Mouse (Mus musculus) gastrocnemius, adult 8-10 months (tissue): ENCODE results near the gene Adcy10. TPM values are rescaled to one million over a fixed set of nuclear protein-coding genes. Genes with fewer than 3 reads are reported as not detected.

Source experiments
- DNase-seq, 2 experiments: peaks; one replicate each; pipeline ENCODE4 v3.0.0; 2022; ENCODE audit warnings: low spot score in 2 of 2
- total RNA-seq, 4 experiments: library from RNA; stranded (reverse); gene quantifications; 2 replicates each; pipeline ENCODE4 v1.2.4; 2022

The Adcy10 gene
- total RNA-seq, 4 experiments from 2014 or later, result not detected

- no peak for DNase-seq
Measured at GRCm38 (mm10) chr1:165603218-165603617, 118.2 kb downstream of the Adcy10 start.

DNA sequence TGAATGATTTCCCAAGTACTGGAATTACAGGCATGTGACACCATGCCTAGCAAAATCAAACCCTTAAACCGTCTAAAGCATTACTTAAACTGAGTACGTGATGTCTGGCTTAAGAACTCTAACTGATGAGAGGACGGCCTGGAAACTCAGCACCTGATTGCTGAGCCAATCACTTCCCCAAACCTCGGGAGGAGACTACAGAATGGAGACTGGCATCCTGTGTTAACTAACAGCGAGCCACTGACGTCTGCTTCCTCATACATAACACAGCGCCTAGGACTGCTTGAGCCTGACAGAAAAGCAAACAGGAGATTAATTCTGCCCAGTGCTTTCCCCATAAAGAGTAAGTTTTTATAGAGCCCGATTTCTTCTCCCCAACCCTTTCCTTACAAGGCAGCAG, 119.2 kb downstream of the Adcy10 start:
- no peak for DNase-seq

DNA sequence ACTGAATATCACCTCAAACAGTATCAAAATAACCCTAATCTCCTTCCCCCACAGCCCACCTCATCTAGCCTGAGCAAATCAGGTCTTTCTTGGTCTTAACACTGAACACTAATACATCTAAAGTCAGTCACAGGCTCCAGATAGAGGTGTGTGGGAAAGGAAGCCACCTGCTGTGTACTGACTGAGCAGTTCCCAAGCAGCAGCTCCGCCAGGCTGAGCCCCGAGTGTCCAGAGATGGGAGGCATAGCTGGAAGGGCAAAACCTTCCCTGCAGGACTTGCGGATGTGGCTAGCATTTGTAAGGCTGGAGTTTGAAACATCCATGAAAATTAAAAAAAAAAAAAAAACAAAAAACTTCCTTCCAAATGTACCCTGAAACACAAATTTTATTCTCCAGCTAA, 120.1 kb downstream of the Adcy10 start:
- no peak for DNase-seq

DNA sequence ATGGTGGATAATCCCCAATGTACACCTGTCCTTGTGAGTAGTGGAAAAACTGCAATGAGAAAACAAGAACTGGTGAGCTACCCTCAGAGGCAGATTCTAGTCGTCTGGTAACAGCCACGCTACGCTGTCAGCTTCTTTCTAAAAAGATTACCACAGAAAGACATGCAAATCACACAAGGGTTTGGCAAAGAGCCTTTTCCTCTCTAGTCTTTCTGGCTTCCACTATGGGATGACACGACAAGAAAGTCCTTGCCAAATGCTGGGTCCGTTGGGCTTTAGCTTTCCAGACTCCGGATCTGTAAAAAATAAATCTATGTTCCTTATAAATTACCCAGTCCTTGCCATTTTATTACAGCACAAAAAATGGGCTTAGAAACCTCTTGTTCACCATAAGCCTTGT, 120.8 kb downstream of the Adcy10 start:
- DNase-seq, result no peak

- DNase-seq, result no peak
Measured at GRCm38 (mm10) chr1:165608904-165609303, 123.9 kb downstream of the Adcy10 start.

- DNase-seq, result no peak
Measured at GRCm38 (mm10) chr1:165609495-165610320, 124.7 kb downstream of the Adcy10 start.

GRCm38 (mm10) chr1:165610321-165610999, 125.5 kb downstream of the Adcy10 start:
- no peak for DNase-seq

DNA sequence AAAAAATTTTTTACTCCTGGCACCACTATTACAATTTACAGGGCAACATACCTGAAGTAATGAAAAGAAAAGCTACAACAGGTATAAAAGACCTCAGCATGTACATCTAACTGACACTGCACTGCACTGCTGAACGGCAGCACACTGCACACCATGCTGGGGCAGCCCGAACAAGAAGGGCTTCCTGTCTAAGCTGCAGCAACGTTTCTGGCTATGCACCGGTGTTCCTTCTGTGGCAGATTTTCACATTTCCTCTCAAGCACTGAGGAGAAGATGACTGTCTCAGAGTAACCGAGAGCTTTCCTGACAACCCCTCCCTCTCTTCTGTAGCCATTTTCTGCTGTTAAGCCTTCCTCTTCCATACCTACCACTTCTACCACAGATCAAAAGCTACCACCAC, 127.7 kb downstream of the Adcy10 start:
- no peak for DNase-seq

DNA sequence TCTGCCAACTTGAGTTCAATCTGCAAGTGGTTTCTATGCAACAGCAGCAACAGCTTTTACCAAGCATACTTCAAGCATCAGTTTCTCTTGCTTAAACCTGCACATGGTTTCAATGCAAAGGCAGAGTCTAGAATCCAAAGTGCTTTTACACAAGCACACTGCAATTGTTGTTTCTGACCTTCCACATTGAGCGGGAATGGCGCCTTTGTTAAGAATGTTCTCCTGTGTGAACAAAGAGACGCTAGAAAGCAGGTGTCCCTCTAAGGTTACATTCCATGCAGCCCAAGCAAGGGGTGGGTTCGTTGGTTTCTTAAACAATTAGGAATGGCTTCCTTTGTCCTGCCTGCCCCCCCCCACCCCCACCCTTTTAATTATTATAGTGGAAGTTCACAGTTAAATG, 128.9 kb downstream of the Adcy10 start:
- no peak for DNase-seq

- no peak for DNase-seq
Measured at GRCm38 (mm10) chr1:165614793-165615192, 129.8 kb downstream of the Adcy10 start.

- no peak for DNase-seq
Measured at GRCm38 (mm10) chr1:165616652-165617051, 131.7 kb downstream of the Adcy10 start.

GRCm38 (mm10) chr1:165617166-165617891, 132.3 kb downstream of the Adcy10 start:
- no peak for DNase-seq

DNA sequence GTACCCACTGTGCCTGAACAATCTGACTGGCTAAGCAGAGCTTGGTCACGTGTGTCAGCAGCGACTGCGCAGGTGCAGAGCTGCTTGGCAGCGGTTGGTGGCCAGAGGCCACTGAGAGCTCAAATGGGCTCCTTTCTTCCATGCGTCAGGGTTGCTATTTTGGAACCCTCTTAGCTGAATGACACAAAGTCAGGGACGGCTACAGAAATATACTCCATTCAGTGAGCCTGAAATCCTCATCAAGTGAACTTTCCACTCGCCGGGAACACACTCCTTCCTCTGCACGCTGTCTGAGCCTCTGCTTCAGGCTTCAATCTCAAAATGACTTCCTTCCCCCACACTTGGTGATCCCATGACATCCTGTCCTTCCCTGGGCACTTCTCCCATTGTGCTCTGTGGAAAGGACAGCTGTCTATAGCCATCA, 133.2 kb downstream of the Adcy10 start:
- DNase-seq, result peak; percentile 59 to 80

DNA sequence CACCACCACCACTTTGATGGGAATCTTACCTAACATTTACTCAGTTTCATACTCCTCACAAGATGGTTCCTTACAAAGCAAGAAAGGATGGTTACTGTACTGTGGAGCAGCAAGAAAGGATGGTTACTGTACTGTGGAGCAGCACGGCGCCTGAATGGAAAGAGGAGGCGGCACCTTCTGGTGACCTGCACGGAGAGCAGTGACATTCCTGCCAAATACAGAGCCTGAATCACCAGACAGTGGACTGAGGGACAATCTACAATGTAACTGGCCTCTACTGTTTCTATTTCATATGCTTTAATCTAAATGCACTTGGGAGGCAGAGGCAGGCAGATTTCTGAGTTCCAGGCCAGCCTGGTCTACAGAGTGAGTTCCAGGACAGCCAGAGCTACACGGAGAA, 140.1 kb downstream of the Adcy10 start:
- no peak for DNase-seq

DNA sequence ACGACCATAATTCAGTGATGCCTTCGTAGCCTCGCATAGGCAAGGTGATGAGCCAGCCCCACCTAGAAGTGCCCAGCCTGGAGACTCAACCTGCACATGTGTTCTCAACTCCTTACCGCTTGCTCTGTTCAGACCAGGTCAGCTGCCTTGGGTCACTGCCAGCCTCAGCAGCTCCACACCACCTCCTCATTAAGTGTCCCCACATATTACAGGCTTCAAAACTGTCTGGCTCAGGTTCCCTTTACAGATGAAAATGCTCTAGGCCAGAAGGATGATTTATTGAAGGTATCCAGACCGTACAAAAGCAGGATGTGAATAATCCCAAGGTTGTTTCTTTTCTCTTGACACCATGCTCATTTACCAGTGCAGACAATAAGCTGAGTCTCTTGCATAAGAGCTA, 140.9 kb downstream of the Adcy10 start:
- DNase-seq, result no peak

Other genes starting within 250 kb of the Adcy10 start
- 10 to 100 TPM; 18.6 to 21.7 (median 19.5) TPM for gene Tiprl, start 248.2 kb upstream of the Adcy10 start, total RNA-seq
- gene Gpr161, start 189.4 kb upstream of the Adcy10 start, total RNA-seq, result under 1 TPM; 0.68 to 0.96 (median 0.80) TPM
- 100 to 1,000 TPM; 285 to 320 (median 302) TPM for gene Dcaf6, start 24.7 kb upstream of the Adcy10 start, total RNA-seq
- gene Mpc2, start 24.5 kb upstream of the Adcy10 start, total RNA-seq, result 100 to 1,000 TPM; 273 to 322 (median 311) TPM
- gene Mpzl1, start 149.4 kb downstream of the Adcy10 start, total RNA-seq, result 1 to 10 TPM; 5.1 to 6.1 (median 6.0) TPM
- 100 to 1,000 TPM in 3 of 4 experiments, 10 to 100 TPM in 1; 81.2 to 107 (median 103) TPM for gene Rcsd1, start 224.6 kb downstream of the Adcy10 start, total RNA-seq